Mouse (Mus musculus): ENCODE results near the gene Jhy.
A peak's percentile ranks its signal among the peaks of the same experiment; 100 is the strongest.

Jhy gene

DNA sequence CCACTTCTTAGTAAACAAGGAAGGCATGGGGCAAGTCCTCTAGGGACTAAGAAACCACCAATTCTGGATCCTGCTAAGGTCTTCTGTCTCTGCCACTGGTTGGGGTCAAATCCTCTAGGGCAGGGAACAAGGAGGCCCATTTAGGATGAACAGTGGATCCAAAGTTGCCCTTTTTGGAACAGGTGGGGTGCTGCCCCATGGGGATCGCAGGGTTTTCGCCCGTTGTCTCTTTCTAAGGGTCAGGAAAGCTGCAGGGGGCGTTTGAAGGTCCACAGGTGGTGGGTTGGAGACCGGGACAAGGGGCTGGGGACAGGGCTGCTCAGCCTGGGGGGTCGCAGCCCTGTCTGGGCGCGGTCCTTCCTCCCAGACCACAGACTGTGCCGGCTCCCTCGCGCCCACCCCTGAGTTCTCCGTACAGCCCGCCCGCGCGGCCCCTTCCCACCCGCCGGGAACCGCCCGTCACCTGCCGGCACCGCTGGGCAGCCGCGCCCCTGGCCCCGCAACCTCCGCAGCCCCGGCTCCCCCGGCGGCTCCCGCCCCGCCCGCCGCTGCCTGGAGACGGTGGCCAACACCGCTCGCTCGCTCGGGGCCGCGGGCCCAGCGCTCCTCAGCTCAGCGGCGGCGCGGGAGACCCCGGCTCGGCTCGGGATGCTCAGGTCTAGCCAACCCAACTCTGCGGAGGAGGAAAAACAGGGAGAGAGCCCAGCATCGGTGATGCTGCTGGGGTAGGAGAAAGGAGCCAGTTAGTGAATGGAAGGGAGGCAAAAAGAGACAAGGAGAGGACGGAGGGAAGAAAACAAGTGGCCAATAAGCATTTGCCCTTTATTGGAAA lies at the start of gene Jhy:
Jhy (minus strand) TSS at position 533 of the 832 bp plus-strand sequence.
- DNase-seq (ENCODE audit: low spot score), result no peak

DNA sequence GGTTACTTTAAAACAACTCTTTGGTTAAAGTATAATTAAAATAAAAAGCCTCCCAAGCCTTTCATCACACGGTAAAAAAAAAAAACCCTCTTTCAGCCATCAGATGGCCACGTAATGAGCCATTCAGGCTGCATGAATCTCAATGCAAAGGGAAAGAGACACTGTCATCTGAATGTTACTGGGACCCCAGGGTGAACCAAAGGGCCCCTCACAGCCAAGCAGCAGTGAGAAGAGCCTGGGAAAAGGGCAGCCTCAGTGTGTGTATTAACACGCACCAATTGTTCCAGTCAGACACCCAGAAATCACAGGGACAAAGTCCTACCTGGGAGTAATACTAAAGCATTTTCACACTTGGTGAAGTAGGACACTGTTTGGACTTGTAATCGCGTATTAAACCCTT lies 48.5 kb upstream of the Jhy start:
- no peak for DNase-seq (ENCODE audit: low spot score)

DNA sequence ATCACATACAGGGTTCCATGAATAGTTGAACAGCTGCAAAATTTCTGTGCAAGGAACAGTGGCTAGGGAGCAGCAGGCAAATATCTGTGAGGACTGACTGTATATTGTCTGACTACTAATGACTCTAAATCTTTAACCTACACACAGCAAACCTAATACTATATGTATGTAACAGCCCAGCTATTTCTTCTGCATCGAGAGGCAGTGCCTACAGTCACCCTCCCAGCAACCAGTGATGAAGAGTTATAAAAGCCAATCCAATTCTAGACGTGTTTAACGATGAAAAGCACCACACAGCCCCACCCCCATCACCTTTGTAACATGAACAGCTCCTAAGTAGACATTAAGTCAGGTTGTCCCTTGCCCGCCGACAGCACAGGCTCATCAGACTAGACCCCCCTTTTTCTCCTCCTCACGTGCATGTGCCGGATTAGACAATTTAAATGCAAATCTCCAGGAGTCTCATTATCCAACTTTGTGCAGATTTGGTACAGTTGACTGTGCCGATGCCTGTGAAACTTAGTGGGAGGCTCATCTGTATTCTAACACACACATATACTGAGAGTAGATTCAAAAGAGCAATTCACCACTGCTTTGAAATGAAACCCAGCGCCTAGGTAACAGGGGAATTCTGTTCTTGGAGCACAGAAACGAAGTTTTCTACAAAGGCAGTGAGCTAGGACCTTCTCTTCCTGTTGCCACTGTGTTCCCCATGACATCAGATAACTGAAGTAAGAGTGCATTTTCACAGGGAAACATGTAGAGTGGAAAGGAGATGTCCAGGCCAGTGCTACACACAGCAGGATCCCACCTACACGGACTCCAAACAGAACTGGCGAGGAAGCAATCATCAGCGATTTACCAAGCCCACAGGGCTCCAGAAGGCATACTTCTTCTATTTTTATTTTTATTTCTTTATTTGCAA lies 47.9 kb upstream of the Jhy start:
- DNase-seq (ENCODE audit: low spot score), result no peak

DNA sequence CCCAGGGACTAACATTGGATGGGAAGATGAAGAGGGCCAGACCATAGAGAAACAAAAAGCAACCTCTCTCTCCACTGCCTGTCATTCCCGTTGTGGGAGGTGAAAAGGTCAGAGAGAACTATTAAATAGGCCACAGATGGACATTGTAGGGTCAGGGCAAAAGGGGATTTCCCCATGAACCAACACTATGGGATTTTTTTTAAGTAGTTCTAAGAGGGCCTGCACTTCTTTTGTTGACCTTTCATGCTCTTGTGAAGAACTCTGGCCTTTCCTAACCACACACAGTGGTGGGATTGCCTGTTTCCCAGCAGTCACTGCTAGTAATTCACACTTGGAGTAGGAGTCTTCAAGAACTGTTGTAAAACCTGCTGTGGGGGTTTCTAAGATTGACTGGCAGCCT lies 43.9 kb upstream of the Jhy start:
- DNase-seq (ENCODE audit: low spot score), result no peak

DNA sequence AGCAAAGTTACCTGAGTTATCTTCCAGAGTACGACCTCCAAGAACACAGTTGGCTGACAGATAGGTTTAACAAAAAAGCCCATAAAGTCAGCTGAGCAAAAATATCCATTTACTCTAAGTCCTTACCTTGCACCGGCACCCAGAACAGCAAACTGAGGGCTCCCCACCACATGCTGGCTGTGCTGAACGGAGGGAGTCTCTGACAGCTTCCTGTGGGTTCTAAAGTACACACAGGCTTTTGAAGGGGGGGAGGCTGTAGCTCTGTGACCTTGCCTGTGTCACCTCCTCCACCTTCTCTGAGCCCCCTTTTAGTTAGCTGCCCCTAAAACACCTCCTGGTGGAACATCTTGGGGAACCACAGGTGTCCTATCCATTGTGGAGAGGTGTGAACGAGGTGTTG lies 40.5 kb upstream of the Jhy start, which contains the start of gene Crtam:
Crtam (minus strand) TSS at position 214 of the 400 bp plus-strand sequence.
- DNase-seq (ENCODE audit: low spot score), result no peak

DNA sequence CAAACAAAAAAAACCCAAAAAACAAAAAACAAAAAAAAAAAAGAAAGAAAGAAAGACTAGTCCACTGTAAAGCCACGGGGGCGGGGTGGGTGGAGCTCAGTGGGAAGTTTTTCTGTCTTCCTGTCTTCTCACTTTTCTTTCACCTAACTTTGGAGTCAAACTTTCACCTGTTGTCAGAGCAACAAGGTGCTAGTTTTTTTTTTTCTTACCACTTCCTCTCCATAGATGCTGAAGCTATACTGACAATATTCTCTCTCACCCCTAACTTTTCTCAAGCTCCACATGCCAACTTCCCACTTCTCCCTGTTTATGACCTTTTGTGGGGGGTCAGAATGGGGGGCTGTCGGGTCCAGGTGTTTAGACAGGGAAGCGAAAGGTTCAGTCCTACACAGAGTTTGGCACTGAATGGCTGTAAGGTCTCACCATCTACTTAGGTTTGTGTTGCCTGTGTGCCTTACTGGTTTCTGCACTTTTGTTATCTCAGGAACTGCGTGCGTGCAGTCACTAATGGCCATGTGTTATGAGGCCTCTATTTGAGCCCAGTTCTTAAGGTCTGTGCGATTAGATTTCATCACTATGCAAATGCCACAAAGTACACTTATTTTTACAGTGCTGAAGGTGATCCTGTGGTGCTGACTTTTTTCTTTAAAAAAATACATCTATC lies 33.3 kb upstream of the Jhy start:
- no peak for DNase-seq (ENCODE audit: low spot score)

DNA sequence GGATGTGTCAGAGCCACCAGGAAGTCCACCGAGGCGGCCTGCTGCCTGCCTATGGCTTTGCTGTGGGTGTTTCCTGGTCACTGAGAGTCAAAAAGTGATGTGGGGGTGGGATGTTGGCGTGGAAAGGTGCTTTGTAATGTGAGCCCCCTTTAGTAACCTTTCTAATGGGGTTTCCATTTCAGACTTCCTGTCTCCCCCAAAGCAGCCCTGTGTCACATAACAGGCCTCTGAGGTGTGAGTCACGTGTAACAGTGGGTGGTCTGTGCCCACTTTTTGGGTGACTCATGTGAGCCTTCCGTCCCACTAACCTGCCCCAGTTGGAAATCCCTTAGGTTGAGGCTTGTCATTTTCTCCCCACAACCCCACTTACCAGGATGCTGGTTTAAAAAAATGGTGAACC lies 30.2 kb upstream of the Jhy start:
- no peak for DNase-seq (ENCODE audit: low spot score)

DNA sequence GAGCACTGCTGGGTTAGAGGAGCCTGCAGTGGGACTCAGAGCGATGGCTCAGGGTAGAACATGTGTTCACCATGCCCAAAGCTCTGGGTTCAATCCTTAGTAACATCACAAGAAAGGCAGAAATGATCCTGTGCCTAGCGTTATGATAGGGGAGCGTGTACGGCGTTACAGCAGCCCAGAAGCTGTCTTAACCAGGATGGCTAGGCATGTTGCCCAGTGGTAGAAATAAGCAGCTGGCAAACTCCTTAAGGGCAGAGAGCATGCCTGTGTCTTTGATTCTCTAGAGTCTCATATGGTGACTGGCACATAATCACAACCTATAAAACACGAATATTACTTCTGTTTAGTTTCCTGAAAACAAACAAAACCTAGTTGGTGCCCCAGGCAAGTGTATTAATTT lies 27.6 kb upstream of the Jhy start:
- DNase-seq (ENCODE audit: low spot score), result no peak

DNA sequence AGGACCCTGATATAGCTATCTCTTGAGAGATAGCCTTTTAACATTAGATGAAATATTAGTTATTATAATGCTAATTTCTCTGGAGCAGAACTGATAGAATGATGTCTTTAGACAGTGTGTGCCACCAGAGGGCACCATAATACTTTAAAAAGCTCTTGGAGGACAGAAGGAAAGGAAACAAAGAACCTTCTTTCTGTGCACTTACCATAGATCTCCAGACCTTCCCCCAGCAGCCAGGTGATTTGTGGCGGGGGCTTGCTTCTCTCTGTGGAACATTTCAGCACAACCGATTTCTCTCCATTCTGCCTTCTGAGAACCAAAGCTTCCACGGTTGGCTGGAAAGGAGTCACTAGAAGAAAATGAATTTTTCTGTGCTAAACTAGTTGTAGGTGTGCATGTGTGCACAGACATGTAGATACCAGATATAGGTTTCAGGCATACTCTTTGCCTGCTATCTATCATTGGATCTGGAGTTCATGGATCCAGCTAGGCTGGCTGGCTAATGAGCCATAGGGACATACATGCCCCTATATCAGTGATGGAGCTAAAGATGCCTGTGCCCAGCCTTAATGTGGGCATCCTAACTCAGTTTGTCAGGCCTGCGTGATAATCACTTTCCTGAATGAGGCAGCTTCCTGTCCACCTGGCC lies 26.1 kb upstream of the Jhy start:
- DNase-seq (ENCODE audit: low spot score), result peak; percentile 53

DNA sequence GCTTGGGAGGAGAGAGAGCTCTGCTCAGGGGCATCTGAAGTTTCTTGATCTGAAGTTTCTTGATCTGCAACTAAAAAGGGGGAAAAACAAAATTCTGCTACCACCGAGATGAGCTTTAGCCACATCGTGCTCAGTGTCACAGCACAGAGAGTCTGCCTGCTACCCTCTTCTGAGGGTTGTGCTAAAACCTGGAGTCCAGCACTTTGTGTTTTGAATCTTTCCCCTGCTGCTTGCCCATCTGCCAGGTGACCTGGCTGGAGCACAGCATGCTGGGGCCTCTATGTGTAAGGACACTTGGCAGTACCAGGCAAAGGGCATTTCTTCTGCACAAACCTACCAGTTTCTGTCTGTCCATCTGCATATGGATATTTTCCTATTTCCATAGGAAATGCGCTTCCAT lies 20.4 kb upstream of the Jhy start:
- DNase-seq (ENCODE audit: low spot score), result no peak

DNA sequence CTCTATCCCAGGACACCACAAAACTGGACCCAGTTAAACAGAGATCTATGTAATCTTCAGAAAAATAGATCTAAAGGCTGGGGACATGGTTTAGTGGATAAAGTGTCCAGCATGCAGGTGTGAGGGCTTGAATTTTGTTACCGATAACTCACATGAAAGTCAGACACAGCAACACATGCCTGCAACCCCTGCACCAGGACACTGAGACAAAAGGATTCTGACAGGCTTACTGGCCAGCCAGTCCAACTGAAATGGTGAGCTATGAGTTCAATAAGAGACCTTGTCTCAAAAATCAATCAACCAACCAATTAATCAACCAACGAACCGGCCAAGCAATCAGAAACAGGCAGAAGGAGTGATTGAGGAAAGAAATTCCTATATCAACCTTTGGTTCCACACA lies 19.8 kb upstream of the Jhy start:
- no peak for DNase-seq (ENCODE audit: low spot score)

DNA sequence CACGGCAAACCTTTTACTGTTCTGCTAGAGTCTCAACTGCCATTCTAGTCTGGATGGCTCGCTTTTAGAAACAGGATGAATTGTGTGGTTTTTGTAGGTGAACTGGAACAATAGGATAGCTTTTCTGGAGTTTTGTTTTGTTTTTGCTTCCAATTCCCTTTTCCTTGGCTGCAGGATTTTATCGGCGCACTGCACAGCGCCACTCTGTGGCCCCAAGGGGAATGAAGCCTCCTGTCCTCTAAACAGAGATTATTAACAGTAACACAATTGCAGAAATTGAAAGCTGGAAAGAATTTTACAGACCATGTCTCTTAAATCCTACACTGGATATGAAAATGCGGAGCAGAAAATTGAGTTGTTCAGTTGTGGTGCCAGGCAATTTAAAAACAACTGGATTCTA lies 18.6 kb upstream of the Jhy start:
- DNase-seq (ENCODE audit: low spot score), result no peak

DNA sequence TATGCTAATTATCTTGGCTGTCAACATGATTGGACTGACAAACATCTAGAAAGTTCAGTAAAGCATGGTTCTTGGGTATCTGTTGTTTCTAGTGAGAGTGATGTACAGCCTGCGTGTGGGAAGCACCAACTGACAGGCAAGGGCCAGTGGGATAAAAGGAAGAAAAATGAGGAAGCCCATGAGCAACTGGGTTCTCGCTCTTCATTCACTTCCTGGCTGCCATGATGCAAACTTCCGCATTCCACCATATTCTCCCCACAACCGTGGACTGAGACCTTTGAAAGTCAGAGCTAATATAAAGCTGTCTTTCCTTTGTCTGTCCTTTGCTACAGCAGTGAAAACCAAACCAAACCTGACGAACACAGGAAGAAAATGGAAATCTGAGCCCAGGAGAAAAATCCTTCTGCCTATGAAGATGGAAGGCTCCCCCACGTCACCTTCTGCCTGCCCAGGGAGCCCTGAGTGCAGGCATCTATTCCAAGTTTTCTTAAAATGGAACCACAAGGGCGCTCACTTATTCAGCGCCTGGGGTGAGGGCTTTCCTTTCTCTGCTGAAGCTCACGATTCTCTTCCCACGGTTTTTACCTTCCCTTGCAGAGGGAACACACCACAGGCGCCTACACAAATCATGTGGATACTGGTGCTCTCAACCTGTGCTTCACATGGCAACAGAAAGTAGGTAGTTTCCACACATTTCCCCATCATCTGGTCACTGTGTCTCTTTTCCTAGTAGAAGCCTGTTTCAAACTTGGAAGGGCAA lies 10.3 kb upstream of the Jhy start:
- DNase-seq (ENCODE audit: low spot score), result no peak

DNA sequence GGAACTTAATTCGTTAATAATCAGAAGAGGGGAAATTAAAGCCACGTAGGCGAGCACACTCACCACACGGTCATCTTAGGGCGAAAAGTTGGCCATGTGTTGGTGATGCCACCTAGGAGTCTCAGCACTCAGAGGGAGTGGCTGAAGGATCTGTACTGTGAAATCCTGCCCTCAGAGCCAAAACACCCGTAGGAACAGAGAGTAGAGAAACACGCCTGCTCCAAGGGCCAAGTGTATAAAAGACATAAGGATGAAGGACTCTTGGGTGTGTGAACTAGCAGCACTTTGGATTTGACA lies 448 bp upstream of the Jhy start:
- no peak for DNase-seq (ENCODE audit: low spot score)

DNA sequence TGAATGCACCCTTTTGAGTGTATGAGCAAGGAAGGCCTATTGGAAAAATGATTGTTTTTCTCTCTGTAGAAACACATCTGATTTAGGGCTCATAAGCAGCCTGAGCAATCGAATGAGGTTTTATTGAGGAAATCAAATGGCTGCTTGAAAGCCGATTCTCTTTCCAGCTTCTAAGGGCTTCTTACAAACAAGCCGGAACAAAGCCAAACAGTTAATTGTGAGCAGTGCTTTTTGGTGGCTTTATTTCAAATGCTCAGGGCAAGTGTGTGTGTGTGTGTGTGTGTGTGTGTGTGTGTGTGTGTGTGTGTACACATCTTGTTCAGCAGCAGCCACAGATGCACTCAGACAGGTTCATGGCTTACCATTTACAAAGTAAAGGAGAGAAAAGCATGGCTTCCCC lies 2.5 kb downstream of the Jhy start:
- DNase-seq (ENCODE audit: low spot score), result no peak

DNA sequence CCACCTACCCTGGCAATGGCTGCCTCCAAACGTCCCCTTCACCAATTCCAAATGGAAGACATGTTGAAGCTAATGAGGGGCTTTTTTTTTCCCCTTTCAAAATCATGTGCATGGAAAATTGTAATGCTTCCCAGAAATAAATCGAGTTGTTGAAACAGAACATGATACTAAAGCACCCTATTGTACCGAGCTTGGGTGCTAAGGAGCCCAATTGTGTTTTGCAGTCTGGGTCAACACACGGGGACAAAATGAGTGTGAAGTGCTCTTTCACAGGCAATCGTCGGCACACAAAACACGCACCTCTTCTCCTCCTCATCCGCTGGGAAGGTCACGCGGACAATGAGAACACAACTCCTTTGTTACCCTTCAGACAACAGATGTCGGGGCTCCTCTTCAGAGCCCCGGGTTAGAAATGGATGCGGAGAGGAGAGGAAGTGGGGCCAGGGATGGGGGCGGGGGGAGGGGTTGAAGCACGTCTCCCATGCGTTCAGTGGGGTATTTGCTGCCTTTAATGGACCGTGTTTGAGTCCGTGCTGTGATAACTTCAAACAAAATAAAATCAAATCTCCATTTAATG lies 14.8 kb downstream of the Jhy start:
- no peak for DNase-seq (ENCODE audit: low spot score)

DNA sequence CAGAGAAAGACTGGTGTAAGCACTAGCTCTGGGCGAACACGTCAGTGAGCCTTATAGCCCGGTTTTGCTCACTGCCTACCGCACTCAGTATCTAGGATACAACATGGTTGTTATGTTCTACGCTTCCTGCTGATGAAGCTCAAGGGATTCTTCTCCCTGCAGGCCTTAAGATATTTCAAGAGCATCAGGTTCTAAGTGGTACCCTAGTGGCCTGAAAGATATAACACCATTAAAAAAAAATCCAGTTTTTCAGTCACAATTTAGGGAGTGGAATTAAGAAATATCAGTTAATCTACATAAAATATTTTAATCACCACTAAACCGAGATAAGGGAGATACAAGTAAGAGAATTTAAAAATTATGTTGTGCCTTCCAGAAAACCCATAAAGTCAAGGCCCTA lies 15.4 kb downstream of the Jhy start:
- no peak for DNase-seq (ENCODE audit: low spot score)

DNA sequence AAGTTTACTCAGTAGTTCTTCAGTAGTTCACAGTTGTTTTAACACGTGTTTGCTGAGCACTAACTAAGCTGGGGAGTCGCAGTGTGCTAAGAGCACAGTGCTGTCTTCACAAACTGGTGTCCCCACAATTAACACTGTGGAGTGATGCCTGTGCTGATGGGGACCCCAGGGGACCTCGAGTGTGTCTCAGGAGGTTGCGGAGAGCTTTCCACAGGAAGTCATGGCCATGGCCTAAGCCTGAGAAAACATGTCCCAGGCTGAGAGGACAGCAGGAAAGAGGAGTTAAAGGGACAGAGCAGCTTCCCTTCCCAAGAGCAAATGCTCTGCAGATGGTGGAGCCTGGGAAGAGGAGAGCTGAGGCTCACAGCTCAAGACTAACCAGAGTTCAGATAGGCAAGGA lies 16.8 kb downstream of the Jhy start:
- no peak for DNase-seq (ENCODE audit: low spot score)

DNA sequence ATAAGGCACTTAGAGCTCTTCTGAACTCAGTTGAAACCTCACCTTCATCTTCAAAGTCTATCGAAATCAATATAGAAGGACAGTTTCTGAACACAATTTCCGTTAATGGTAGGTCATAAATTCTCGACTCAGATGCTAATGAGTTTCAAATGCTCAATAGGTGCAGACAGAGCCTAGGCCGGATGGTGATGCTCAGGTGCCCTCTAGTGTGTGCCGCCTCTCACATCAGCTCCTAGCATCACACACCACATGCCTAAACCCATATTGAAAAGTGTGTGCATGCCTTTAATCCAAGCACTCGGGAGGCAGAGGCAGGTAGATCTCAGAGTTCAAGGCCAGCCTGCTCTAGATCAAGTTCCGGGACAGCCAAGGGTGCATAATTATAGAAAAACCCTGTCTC lies 26.5 kb downstream of the Jhy start:
- DNase-seq (ENCODE audit: low spot score), result no peak

DNA sequence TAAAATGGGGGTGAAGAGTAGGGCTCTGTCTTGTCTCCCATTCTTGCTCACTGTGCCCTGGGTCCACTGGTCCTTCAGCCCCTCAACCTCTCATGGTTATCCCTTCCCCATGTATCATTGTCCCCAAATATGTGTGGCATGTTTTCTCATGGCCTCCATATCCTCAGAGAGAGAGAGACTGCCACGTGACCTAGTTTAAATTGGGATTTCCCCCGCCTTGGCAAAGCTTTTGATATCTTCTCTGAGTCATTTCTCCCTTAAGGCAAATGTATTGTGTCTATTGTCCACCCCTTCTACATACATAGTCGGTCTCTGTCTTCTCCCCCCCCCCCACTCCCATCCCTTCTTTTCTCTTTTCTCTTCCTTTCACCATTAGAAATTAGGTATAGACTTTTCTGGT lies 30.6 kb downstream of the Jhy start:
- no peak for DNase-seq (ENCODE audit: low spot score)

DNA sequence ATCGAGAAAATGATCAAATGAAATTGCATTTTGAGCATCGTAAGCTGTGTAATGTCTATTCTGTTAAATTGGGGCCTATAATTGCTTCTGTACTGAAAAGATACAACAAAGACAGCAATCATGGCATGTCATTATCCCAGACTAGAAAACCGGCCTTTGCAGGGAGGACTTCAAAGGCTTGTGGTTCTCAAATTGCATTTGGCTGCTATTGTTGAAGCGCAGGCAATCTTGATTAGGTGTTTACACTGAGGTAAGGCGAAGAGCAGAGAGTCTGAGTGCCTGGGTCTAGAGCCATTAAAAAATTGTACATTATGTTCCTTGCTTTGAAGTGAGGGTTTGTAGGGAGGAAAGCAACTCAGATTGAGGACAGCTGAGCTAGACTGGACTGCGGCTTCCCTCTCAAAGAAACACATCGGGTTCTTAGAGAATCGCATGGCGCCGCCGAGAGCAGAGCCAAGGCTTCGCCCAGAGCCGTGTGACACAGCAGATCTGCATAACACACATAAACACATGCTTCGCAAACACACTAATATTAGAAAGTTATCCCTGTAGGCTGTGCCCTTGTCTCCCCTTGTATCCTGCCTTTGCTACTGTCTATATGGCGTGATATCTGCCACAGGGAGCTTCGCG lies 36.5 kb downstream of the Jhy start:
- DNase-seq (ENCODE audit: low spot score), result no peak
